Mouse (Mus musculus) hindbrain, embryonic 12.5 days (tissue): ENCODE data around the gene Clrn1. TPM values are rescaled to one million over a fixed set of nuclear protein-coding genes. Genes with fewer than 3 reads are reported as not detected.
"Not testable (repeated sequence)": the region's sequence is repeated elsewhere in the genome, so short reads cannot be mapped to it uniquely, and the experiment has no call there.

Experiments used
- ATAC-seq: fragments of 200-750 bp; cut with Nextera tagmentation; 2 replicates; pipeline ENCODE4 v1.8.0; 2017; ENCODE audit warnings: moderate TSS enrichment; ENCODE audit not compliant: low FRiP score
- H3K27ac ChIP-seq: fragments of 300-500 bp; sonication (generic); 2 replicates; pipeline ENCODE4 v1.5.1; 2016; ENCODE audit warnings: mild to moderate bottlenecking
- H3K27me3 ChIP-seq: fragments of 300-500 bp; sonication (generic); 2 replicates; pipeline ENCODE4 v1.6.1; 2016; ENCODE audit warnings: mild to moderate bottlenecking
- H3K36me3 ChIP-seq: fragments of 300-500 bp; sonication (generic); 2 replicates; pipeline ENCODE4 v1.6.1; 2016; ENCODE audit warnings: mild to moderate bottlenecking
- H3K4me1 ChIP-seq: fragments of 300-500 bp; sonication (generic); 2 replicates; pipeline ENCODE4 v1.6.1; 2016
- H3K4me2 ChIP-seq: fragments of 300-500 bp; sonication (generic); replicated peaks from 2 replicates; pipeline ENCODE4 v1.6.1; 2016; ENCODE audit warnings: mild to moderate bottlenecking
- H3K4me3 ChIP-seq: fragments of 300-500 bp; sonication (generic); 2 replicates; pipeline ENCODE4 v1.5.1; 2016; ENCODE audit warnings: mild to moderate bottlenecking
- H3K9ac ChIP-seq: fragments of 300-500 bp; sonication (generic); 2 replicates; pipeline ENCODE4 v1.6.1; 2016; ENCODE audit warnings: mild to moderate bottlenecking, moderate library complexity
- H3K9me3 ChIP-seq: fragments of 300-500 bp; sonication (generic); replicated peaks from 2 replicates; pipeline ENCODE4 v1.6.1; 2016; ENCODE audit warnings: mild to moderate bottlenecking
- WGBS: fragments of 180-500 bp; shearing (Covaris S2); methylation state at CpG from one replicate; pipeline ENCODE4 v1.1.7; 2016; 5-methylcytosine and 5-hydroxymethylcytosine counted together
- polyA plus RNA-seq: library from polyadenylated mRNA; unstranded; fragments of >200 nt; fragmentation: Nextera tagmentation; extraction: Ambion mirVana; gene quantifications from 2 replicates; pipeline ENCODE4 v1.2.1, GENCODE M21; 2016

The Clrn1 gene
- polyA plus RNA-seq, 1 experiment from 2014 or later = 3.5 TPM

DNA sequence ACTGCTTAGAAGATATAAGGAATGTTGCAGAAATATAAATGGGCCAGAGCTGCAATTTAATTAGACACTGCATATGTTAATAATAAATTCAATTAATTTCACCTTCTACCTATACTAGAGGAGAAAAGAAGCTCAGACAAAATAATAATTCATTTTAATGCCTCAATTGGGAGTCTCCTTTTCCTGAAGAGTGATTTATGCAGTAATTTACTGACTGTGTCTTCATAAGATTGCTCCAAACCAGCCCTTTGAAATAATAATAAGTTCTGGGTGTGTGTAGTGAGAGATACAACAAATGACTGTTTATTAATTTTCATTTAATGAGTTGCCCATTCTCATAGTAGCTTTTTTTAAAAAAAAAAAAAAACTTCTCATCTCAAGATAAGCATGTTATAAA lies 1.6 kb downstream of the Clrn1 start:
- H3K27ac ChIP-seq = no peak overlapping the region

DNA sequence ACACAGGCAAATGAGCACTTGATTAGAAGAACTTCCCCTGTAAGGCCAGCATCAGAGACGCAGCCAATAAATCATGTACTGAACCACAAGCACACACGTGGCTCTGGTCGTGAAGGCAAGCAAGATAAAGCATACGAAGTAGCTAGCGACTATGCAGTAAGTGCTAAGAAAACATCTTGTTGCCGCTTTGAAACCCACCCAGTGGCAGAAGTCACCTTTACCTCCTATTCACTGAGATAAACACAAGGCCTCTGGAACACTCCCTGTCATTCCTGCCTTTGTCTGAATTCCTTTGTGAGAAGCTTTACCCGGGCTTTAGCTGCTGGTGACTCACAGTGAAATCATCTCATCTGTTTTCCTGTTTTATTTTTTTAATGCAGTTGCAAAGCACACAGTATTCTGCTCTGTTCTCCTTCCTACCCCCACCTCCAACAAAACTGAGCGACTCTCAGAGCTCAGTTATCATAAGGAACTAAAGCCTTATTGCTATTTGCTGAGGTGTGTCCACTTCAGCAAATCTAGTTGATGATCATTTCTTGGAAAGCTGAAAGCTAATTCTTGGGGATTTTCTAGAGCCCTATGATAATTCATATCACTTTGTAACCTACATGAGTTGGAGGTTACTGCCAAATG lies 2.1 kb downstream of the Clrn1 start:
- 25% methylated on average over 8 of the region's 8 CpGs for WGBS
- Histone ChIP-seq H3K36me3 (no peaks in the 10 kb centered on the region), H3K4me2 (no peak overlapping the region), H3K27me3 (no peaks in the 10 kb centered on the region), H3K9ac (no peak overlapping the region), H3K4me3 (no peak overlapping the region), H3K27ac (no peak overlapping the region), H3K9me3 (no peaks in the 10 kb centered on the region), H3K4me1 (peaks cover 6% of the 10 kb centered on the region)
- ATAC-seq = peak; percentile 28; the same call in 1 of the 2 replicates

More for the DNA sequence above, 1.6 kb downstream of the Clrn1 start:
- peaks cover 6% of the 10 kb centered on the region for H3K4me1 ChIP-seq
- H3K9me3 ChIP-seq = no peaks in the 10 kb centered on the region
- no peak overlapping the region for H3K4me2 ChIP-seq
- H3K36me3 ChIP-seq = no peaks in the 10 kb centered on the region
- no peak overlapping the region for H3K9ac ChIP-seq
- no peak for ATAC-seq
- H3K27me3 ChIP-seq = no peaks in the 10 kb centered on the region
- H3K4me3 ChIP-seq = no peak overlapping the region

DNA sequence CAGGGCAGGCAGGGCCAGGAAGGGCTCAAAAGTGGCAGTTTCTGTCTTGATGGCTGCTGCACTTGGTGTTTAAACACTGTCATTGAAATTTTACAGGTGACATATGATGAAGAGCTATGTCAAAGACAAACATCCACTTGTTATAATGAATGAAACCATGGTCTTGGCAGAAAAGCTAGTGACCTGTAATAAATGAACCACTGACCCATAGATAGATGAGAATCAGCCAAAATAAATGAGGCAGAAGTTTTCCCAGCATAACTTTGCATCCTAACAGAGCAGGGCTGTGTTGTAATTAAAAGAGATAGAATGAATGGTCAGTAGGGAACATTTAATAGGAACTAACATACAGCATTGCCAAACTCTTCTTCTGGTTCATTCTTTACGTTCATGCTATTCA lies 4.1 kb downstream of the Clrn1 start:
- no peaks in the 10 kb centered on the region for H3K36me3 ChIP-seq
- no peak overlapping the region for H3K27ac ChIP-seq
- 31% methylated on average over 1 of the region's 1 CpGs for WGBS
- H3K4me1 ChIP-seq = peaks cover 6% of the 10 kb centered on the region
- H3K9ac ChIP-seq = no peak overlapping the region
- H3K4me2 ChIP-seq = no peak overlapping the region
- no peak; the same call in 1 of the 2 replicates for ATAC-seq
- H3K9me3 ChIP-seq = no peaks in the 10 kb centered on the region
- H3K4me3 ChIP-seq = no peak overlapping the region
- H3K27me3 ChIP-seq = no peaks in the 10 kb centered on the region

DNA sequence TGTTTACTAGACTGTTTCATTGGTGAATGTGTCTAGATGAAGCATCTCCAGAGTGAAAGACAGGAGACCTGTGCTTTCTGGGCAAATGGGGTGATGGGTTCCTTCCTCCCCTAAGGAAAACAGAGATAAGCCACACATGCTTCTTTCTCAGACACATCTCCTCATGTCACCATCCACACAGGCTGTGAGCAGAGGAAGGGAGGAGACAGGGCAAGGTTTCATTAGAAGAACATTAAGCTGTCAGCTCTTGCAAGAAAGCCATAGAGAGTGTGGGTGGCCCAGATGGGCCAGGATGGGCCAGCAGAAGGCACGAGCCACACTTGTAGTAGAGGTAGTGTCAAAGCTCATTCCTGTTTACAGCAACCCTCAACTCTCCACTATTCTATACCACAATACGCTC lies 5.0 kb downstream of the Clrn1 start:
- H3K9me3 ChIP-seq = no peaks in the 10 kb centered on the region
- H3K36me3 ChIP-seq = no peaks in the 10 kb centered on the region
- H3K4me3 ChIP-seq = no peak overlapping the region

DNA sequence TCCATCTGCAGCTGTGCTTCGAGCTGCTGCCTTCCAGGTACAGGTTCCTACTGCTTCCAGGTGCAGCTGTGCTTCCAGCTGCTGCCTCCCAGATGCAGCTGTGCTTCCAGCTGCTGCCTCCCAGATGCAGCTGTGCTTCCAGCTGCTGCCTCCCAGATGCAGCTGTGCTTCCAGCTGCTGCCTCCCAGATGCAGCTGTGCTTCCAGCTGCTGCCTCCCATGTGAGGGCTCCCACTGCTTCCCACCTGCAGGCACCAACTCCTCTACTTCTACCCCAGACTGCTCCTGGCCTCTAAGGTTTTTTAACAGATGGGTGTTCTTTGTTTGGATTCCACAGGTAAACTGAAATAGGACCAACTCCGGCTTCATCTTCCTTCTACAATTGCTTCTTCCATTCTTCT lies 13.3 kb downstream of the Clrn1 start:
- not testable (repeated sequence) for H3K9ac ChIP-seq, H3K4me3 ChIP-seq, H3K27me3 ChIP-seq, H3K36me3 ChIP-seq, H3K27ac ChIP-seq, H3K4me1 ChIP-seq, ATAC-seq, H3K4me2 ChIP-seq, H3K9me3 ChIP-seq
- WGBS = 80% methylated on average over 2 of the region's 2 CpGs

More for the DNA sequence above, 5.0 kb downstream of the Clrn1 start:
- Histone ChIP-seq H3K27ac (no peak overlapping the region), H3K4me2 (no peak overlapping the region), H3K9ac (no peak overlapping the region), H3K4me1 (peaks cover 6% of the 10 kb centered on the region), H3K27me3 (no peaks in the 10 kb centered on the region)
- 65% methylated on average over 2 of the region's 2 CpGs for WGBS
- no peak for ATAC-seq

DNA sequence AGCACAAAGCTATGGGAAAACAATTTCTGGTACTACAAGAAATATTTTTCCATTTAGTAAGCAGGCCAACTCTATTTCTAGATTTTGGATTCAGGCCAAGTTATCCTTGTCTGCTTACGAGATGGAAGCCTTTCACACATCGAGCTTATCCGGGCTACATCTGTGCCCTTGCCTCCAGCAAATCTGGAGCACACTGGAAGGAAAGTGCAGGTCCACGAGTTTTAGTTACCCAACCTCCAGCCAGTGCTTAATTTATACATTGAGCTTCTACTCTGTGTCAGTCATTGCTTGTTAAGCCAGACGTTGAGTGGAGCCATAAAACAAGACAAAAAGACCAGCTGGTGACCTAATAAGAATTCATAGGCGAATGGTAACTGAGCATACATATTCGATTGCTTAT lies 19.4 kb downstream of the Clrn1 start:
- no peak for ATAC-seq
- Histone ChIP-seq H3K27me3 (no peaks in the 10 kb centered on the region), H3K9ac (no peak overlapping the region), H3K36me3 (no peaks in the 10 kb centered on the region), H3K4me2 (no peak overlapping the region), H3K9me3 (no peaks in the 10 kb centered on the region), H3K27ac (no peak overlapping the region), H3K4me1 (no peaks in the 10 kb centered on the region), H3K4me3 (no peak overlapping the region)
- WGBS = 44% methylated on average over 7 of the region's 7 CpGs

DNA sequence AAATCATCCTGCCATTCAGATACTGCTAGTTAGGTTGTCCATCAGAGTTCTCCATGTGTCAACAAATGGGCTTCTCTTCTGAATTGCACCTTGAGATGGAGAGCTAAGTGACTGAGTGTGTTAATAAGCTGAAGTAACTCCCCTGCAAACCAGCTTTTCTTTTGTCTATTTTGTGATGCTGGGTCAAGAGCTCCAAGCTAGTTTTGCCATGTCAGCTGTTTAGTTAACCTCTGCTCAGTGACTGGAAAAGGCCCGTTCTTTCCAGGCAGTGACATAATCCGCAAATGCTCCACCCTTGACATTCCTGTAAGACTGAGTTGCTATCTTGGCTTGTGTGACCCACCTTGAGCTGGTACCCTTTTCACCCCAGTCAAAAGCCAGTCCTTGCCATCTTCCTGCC lies 22.2 kb downstream of the Clrn1 start:
- H3K4me3 ChIP-seq = no peak overlapping the region
- H3K9me3 ChIP-seq = no peaks in the 10 kb centered on the region
- H3K9ac ChIP-seq = no peak overlapping the region
- H3K27me3 ChIP-seq = no peaks in the 10 kb centered on the region
- H3K4me1 ChIP-seq = no peaks in the 10 kb centered on the region
- no peaks in the 10 kb centered on the region for H3K36me3 ChIP-seq
- ATAC-seq = no peak
- 77% methylated on average over 2 of the region's 2 CpGs for WGBS
- H3K4me2 ChIP-seq = no peak overlapping the region
- no peak overlapping the region for H3K27ac ChIP-seq

DNA sequence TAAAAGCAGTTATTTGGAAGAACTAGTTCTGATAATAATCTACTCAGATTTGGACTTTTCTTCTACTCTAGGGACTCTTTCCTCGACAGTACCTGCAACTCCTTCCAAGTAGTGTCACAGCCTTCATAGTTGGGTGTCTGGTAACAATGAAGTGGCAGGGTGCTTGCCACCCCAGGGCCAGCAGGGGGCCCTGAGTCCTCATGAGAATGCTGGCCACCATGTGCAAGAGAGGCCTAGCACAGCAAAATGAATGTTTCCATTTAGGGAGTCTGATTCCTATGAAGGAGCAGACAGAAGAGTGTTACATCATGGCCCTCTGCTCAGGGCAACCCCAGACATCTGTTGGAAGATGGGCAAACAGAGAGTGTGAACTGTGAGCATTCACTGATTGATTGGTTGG lies 41.7 kb downstream of the Clrn1 start:
- no peaks in the 10 kb centered on the region for H3K4me1 ChIP-seq
- 0 out of 2 replicates have a peak, but pooled peaks have one; percentile 40 for ATAC-seq
- H3K9ac ChIP-seq = no peak overlapping the region
- H3K9me3 ChIP-seq = no peaks in the 10 kb centered on the region
- WGBS = 71% methylated on average over 1 of the region's 1 CpGs
- no peaks in the 10 kb centered on the region for H3K27me3 ChIP-seq
- no peak overlapping the region for H3K4me3 ChIP-seq
- no peak overlapping the region for H3K4me2 ChIP-seq
- H3K27ac ChIP-seq = no peak overlapping the region
- no peaks in the 10 kb centered on the region for H3K36me3 ChIP-seq

DNA sequence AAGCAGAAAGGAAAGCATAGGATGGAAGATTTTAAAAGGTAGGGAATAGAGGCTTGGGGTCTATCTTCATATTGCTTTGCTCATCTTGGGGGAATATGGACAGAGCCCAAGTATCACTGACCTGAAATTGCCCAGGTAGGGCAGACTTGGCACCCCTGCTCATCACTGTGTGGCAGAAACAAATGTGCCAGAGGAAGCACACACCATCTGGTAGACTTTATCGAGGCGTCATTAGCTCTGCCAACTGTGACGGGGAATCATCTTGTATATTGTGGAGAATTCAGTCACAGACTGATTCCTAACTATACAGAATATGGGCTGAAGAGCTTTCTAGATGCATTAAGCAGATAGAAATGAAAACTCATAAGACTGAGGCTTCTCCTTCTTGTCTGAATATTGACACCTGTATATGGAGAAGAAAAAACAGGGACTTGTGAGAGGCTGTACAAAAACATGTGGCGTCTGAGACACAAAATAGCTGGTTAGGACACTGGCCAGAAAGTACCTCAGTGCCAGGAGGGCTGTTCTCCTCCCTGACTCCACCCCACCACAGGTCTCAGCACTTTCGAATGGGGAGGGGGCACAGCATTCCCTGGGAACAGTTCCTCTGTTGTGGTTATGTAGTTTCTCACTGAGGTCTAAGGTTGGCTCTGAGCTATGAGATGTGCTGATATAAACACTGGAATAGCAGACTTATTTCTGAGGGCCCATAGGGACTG lies 51.5 kb downstream of the Clrn1 start:
- Histone ChIP-seq H3K4me1 (0 out of 2 replicates have a peak, but pooled peaks cover 3% of the 10 kb centered on the region), H3K4me3 (no peak overlapping the region), H3K9ac (no peak overlapping the region), H3K36me3 (no peaks in the 10 kb centered on the region), H3K9me3 (no peaks in the 10 kb centered on the region), H3K4me2 (no peak overlapping the region), H3K27me3 (peaks cover 9% of the 10 kb centered on the region), H3K27ac (no peak overlapping the region)
- no peak for ATAC-seq
- 86% methylated on average over 5 of the region's 5 CpGs for WGBS

DNA sequence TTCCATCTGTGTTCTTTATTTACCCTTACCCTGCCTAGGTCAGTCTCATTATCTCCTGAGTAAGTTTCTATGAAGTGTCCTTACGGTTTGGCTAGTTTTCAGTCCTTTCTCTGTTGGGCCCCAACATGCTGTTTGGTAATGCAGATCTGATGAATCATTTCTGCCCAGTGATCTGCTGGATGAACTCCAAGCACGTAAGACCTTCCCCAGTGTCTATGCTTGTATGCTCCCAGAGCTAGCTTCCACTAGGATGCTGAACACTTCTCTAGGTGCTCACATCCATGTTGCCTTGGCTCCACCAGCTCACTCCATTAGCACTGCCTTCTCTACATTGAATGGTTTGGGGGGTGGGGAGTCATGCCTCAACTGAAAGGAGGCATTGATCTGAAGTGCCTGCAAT lies 52.3 kb downstream of the Clrn1 start:
- H3K9ac ChIP-seq = no peak overlapping the region
- 87% methylated on average over 2 of the region's 2 CpGs for WGBS
- H3K9me3 ChIP-seq = no peaks in the 10 kb centered on the region
- H3K27ac ChIP-seq = no peak overlapping the region
- peaks cover 16% of the 10 kb centered on the region for H3K27me3 ChIP-seq
- H3K36me3 ChIP-seq = no peaks in the 10 kb centered on the region
- no peak for ATAC-seq
- H3K4me1 ChIP-seq = 0 out of 2 replicates have a peak, but pooled peaks cover 3% of the 10 kb centered on the region
- H3K4me3 ChIP-seq = no peak overlapping the region
- H3K4me2 ChIP-seq = no peak overlapping the region

DNA sequence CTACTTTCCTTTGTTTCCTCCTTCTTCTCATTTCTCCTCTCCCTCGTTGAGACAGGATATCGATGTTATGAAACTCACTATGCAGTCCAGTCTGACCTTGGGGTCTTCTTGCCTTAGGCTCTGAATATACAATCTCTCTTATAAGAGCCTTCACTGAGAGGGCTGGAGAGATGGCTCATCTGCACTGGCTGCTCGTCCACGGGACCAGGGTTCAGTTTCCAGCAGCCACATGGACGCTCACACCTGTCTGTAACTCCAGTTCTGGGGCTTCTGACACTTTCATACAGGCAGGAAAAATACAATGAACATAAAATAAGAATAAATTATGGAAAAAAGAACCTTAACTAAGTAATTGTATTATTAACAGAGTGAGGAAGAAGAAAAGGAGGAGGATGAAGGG lies 53.6 kb downstream of the Clrn1 start:
- H3K9ac ChIP-seq = no peak overlapping the region
- H3K36me3 ChIP-seq = no peaks in the 10 kb centered on the region
- no peaks in the 10 kb centered on the region for H3K9me3 ChIP-seq
- no peak for ATAC-seq
- H3K27ac ChIP-seq = no peak overlapping the region
- peaks cover 20% of the 10 kb centered on the region for H3K27me3 ChIP-seq
- 0 out of 2 replicates have a peak, but pooled peaks cover 3% of the 10 kb centered on the region for H3K4me1 ChIP-seq
- no peak overlapping the region for H3K4me3 ChIP-seq
- 80% methylated on average over 5 of the region's 5 CpGs for WGBS
- H3K4me2 ChIP-seq = no peak overlapping the region

DNA sequence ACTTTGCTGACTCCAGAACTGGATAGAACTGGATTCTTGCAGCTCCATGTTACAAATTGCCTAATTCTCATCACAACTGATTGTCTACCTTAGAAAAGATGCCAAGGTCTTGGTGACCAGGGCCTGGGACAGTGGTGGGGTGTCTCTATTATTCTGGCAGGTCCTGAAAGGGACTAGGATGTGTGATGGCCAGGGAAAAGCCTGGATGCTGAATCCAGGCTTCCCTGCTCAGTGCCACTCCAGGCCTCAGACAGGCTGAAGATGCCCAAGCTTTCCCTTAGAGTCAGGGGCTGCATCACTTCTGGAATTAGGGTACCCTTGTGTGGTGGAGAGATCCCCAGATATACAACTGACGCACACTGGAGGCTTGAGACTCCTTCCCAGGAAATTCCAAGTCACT lies 55.2 kb downstream of the Clrn1 start:
- no peak for ATAC-seq
- Histone ChIP-seq H3K9ac (no peak overlapping the region), H3K4me2 (no peak overlapping the region), H3K27me3 (peaks cover 20% of the 10 kb centered on the region), H3K27ac (no peak overlapping the region), H3K4me1 (0 out of 2 replicates have a peak, but pooled peaks cover 3% of the 10 kb centered on the region), H3K4me3 (no peak overlapping the region), H3K36me3 (no peaks in the 10 kb centered on the region), H3K9me3 (no peaks in the 10 kb centered on the region)
- 93% methylated on average over 1 of the region's 1 CpGs for WGBS
